Mouse (Mus musculus) T-cell, adult 2 months (primary cell): ENCODE data around the gene Bola2.
"Not testable (repeated sequence)": the region's sequence is repeated elsewhere in the genome, so short reads cannot be mapped to it uniquely, and the experiment has no call there.

ENCODE experiments used
- DNase-seq: peaks from one replicate; pipeline ENCODE4 v3.0.0; 2022; ENCODE audit warnings: low spot score

Gene Bola2

DNA sequence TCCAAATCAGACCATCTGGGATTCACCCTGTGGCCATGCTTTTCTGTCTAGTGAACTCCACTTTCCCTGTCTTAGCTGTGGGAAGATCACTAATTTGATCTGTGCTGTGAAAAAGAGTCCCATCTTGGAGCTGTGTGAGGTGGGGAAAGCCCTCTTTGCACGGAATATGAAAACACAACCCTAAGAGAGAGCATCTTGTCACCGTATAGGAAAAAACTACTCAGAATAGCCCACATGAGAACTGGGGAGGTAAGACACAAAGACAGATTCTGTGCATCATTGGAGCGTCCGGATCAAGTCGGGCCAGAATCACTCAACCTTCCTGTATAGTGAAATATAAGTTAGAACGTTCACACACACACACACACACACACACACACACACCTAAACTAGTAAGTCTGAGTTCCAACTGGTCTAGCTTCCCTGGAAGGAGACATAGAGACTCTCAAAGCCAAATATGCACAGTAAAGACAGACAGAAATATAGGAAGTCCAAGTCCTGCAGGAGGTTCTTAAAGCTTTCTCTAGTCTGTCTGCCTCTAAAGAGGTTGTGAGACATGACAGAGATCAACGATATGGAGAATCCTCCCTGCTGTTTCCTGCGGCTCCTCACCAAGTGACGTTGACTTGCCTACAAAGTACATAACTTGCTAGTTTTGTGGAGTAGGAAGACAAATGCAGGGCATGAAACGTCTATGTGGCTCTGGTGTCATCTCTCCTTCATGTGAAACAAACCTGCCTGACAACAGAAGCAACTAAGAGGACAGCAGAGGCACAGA is 13.2 kb downstream of the Bola2 start:
- no peak for DNase-seq

DNA sequence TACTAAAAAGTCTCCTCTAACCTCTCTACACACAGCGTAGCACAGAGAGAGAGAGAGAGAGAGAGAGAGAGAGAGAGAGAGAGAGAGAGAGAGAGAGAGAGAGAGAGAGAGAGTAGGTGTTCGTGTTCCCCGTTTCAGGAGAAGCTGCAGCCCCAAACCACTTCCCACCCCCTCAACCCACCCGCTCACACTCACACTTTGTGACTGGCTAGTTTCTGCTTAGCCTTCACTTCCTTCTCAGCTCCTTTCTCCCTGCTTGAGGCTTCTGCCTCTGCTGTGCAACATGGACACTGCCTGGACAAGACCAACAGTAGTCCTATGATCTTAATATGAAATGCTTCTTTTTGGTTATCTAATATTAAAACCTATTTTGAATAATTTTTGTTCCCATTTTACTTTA is 15.1 kb downstream of the Bola2 start:
- DNase-seq = no peak

DNA sequence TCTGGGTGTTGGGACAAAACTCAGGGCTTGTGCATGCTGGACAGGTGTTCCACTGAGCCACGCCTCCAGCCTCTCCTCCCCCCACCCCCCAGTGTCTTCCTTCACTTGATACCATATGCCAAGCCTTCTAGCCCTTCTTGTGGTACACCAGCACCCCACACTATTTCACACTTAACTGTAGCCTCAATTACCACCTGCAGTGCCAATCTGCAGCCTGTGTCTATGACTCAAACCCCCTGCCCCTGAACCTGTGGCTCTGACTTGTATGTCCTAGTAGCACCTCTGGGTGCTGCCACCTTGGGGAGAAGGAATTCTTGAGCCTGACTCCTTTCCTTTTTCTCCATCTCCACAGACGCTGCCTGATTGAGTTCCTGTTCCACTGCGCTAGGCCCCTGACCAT is 16.7 kb downstream of the Bola2 start:
- no peak for DNase-seq

DNA sequence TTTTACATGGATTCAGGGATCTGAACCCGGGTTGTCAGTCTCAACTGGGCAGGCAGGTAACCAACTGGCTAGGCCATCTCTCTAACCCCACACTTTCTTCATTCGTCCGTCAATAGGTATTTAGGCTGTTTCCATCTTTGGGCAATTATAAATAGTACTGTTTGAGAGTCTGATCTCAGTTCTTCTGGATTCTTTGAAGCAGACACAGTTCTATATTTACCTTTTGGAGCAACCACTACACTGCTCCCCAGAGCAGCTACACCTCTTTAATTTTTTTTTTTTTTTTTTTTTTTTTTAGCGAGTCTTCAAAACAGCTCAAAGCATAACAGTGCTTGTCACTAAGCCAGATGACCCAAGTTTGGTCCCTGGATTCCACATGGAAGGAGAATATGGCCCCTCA is 20.5 kb downstream of the Bola2 start:
- no peak for DNase-seq

DNA sequence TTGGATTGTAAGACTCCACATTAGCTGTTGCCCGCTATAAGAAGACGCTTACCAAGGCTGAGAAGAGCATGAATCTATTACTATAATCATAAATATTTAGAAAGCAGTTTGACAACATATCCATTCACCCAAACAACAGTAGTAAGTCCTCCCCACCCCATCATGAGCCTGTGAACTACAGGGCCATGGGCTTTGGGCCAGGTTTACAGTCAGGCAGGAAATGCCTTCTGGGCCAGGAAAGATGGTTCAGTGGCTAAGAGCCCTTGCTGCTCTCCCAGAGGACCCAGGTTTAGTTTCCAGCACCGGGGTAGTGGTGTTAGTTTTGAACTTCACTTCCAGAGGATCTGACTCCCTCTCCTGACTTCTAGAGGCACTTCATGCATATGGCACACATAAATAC is 22.4 kb downstream of the Bola2 start:
- DNase-seq = no peak

DNA sequence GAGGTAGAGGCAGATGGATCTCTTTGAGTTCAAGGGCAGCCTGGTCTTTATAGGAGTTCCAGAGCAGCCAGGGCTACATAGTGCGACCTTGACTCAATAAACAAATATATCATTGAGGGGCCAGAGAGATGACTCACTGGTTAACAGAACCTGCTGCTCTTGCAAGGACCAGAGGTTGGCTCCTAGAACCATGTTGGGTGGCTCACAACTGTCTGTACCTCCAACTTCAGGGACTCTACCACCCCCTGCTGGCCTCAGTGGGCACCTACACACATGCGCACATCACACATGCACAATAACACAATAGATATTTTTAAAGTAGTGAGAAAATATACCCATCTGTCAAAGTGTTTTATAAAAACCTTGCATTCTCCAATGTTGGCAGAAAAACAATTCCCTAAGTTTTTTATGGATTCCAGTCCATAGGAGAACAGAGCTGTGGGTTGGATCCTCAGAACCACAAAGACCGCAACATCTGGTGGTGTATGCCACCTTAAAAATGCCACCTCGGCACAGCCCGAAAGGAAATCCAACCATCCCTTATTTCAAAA is 23.7 kb downstream of the Bola2 start:
- no peak for DNase-seq

DNA sequence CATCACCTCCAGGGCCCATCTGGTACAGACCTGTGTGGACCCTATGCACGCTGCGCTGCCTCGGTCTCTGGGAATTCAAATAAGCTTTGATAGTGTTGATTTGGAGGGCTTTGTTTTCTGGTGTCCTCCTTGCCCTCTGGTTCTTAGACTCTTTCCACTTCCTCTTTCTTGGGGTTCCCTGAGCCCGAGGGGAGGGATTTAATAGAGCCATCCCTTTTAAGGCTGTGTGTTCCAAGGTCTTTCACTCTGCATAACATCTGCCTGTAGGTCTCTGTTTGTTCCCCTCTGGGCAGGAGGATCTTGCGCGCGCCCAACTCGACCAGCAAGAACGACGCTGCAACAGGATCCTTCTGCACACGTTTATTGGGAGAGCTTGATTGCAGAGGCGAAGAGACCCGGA is 26.4 kb downstream of the Bola2 start:
- no peak for DNase-seq

DNA sequence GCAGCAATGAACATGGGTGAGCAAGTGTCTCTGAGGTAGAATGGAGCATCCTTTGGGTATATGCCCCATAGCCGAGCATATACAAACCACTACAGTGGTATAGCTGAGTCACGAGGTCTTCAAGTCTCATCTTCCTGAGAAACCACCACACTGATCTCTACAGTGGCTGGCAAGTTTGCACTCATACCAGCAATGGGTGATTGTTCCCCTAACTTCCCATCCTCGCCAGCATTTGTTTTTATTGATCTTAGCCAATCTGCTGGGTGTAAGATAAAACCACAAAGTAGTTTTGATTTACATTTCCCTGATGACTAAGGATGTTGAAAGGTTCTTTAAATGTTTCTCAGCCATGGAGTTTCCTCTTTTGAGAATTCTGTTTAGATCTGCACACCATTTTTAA is 29.9 kb downstream of the Bola2 start:
- DNase-seq = no peak

DNA sequence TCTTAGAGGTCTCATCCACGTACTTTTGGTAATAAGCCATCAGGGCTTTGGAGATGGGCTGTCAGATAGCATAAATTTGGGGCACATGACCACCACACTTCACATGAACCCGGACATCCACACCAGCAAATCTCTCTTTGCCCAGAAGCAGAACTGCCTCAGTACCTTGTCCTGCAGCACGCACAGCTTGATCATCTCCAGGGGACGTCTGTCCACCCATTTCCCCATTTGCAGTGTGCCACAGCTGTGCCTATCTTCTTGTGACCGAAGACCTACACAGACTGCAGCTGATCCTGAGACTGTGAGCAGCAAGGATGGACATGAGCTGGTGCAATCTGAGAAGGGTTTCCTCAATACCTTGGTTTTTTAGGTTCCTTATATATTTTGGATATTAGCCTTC is 30.5 kb downstream of the Bola2 start:
- no peak for DNase-seq

DNA sequence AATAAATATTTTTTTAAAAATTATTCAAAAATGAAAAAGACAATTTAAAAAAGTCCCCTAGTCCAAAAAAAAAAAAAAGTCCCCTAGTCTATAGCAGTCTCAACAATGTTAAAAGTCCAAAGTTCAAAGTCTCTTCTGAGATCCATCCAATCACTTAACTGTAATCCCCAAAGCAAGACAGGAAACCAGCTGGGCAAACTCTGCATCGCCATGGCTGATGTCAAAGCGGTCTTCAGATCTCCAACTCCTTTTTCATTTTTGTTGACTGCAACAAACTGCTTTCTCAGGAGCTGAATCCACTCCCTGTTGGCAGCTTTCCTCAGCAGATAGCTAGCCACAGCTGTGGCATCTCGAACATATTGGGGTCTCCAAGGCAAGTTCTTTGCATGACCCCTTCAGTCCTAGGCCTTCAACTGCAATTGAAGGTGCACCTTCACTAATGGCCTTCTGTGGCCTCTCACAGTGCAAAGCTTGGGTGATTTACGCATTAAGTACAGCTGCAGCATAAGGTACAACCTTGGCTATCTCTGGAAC is 35.1 kb downstream of the Bola2 start:
- not testable (repeated sequence) for DNase-seq

DNA sequence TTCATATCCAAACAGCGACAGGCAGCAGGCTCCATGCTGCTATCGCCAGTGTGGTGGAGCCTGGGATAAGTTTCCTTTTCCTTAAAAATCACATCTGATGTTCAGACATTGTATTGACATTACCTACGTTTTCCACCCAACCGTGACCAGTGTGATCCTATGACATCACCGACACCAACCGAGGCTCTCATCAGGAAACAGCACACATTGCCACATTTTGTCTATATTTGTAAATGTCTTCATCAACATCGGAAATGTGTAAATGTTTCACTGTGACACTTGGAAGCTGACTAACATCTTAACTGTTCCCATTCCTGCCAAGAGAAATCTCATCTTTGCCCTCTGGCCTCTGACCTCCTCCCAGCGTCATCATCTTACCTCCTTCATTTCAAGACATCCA is 40.9 kb downstream of the Bola2 start:
- no peak for DNase-seq

DNA sequence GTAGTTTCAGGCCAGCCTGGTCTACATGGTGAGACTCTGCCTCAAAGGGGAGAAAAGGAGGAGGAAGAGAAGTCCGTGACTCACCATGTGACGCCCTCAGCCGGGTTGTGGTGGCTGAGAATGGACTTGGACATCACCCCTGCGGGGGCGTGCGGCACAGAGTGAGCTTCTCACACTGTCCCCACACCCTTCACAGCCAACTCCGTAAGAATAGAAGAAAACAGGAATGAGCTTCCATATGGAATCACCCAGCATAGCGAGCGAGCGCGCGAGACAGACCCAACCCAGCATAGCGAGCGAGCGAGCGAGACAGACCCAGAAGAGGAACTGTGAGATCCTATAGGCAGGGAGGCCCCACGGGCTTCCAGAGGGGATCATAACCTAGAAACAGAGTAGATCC is 44.4 kb downstream of the Bola2 start:
- DNase-seq = no peak

DNA sequence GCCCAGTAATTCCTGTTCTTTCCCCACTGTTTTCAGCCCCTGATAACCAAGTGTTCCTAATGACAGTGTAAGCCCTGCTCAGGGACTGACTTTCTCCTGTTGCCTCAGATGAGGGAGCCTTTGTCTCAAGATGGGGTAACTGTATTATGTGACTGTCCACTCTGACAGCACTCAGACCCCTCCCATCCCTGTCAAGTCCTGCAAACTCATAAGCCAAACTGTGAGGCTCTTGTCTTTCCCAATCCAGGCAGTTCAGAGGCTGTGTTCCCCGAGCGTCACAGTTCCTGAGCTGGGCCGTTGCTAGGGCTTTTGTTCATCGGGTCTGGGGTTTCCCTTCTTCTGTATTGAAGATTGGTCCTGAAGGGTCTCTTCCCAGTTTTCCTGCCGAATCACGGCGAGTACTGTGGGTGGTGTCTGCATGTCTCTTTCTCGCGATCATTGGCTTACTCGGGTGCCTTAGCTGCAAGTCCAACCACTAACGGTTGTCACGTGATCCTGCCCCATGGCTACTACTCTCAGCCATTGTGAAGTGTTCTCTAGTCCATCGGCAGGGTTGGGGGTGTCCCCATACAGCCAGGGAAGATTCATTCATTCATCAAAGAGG is 45.0 kb downstream of the Bola2 start:
- DNase-seq = no peak

DNA sequence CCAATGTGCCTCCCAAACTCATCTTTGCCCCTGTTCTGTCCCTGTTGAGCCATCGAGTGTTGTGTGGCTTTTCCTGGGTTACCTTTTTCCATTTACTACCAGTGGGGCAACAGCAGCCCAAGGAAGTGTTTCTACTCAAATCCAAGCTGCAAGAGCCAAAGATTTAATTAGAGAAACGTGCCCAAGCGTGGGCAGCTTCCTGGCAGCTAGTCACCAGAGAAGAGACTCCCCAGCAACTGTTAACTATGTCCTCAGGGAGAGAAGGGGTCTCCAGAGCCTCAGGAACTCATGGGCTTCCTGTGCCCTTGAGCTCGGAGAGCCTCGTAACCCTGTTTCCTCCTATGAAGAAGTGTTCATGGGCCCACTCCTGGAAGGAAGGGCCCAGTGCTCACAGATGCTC is 45.8 kb downstream of the Bola2 start:
- DNase-seq = no peak

DNA sequence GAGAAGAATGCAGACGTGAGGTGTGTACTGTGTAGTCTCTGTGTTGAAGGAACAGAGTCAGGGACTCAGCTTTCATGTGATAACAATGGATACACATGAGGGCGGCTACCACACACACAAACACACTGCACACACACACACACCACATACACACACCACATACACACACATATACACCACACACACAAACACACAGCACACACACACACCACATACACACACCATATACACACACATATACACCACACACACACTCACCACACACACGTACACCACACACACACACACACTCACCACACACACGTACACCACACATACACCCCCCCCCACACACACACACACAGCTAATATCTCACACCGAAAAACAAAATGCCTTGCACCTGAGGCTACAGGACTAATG is 46.3 kb downstream of the Bola2 start:
- DNase-seq = no peak

DNA sequence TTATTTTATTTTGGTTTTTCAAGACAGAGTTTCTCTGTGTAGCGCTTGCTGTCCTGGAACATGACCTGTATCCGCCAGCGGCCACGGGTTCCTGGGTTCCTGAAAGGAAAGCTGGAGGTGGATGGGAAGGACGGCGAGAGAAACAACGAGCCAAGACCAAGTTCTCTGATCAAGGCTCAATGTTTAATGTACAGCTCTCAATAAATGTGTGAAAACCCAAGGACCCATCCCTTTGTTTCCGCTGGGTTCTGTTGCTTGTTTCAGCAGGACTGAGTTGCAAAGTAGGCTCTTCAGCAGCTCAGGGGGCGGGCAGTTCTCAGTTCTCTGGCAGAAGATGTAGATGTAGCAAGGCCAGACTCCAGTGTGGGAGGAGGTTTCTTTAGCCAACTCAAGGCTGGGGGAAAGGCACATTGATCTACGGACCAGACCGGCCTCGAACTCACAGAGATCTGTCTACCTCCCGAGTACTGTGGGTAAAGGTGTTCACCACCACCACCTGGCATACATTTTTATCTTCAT is 46.8 kb downstream of the Bola2 start:
- no peak for DNase-seq

DNA sequence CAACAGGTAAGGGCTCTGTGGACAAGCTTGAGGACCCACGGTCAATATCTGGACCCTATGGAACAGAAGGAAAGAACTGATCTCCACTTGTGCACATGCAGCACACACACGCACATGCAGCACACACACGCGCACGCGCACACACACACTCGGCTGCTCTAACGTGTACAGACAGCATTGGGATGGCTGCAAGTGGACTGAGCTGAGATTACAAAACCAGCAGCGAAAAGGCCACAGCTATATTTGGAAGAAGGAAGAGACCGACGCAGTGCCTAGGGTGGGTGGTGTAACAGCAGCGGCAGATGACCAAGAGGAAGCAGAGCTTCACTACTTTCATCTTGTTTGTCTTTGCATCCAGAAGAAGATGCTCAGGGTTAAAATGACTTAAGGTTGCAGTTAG is 50.9 kb downstream of the Bola2 start:
- no peak for DNase-seq

DNA sequence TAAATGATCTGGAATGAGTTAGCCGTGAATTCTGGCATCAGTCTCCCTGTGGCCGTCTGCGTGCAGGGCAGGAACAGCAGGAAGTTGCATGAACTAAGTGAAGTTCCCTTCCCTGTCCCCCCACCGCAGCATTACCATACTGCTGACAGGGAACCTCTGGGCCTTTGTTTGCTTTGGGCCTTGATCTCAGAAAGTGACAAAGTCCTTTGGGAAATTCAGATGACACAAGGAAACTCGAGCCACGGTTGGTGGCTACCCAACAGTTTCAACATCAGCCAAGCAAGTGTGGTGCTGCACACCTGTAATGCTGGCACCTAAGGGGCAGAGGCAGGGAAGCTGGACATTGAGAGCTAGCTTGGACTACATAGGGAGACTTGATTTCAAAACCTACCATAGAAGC is 51.6 kb downstream of the Bola2 start:
- no peak for DNase-seq

DNA sequence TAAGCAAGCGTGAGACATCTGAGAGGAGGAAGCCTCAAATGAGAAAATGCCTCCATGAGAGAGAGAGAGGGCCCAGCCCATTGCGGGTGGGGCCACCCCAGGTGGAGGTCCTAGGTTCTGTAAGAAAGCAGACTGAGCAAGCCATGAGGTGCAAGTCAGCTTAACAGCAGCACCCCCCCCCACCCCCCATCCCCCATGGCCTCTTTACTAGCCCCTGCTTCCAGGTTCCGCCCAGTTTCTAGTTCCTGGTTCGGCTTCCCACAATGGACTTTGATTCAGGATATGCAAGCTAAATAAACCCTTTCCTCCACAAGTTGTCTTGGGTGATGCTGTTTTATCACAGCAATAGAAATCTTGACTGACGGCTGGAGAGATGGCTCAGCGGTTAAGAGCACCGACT is 53.6 kb downstream of the Bola2 start:
- DNase-seq = no peak
